Mouse (Mus musculus): ENCODE measurements around the gene Fam171a1. TPM values are rescaled to one million over a fixed set of nuclear protein-coding genes. Genes with fewer than 3 reads are reported as not detected.
"Not testable (repeated sequence)": the region's sequence is repeated elsewhere in the genome, so short reads cannot be mapped to it uniquely, and the experiment has no call there.

Fam171a1 gene
- 41.4 and 44.2 TPM in 2 replicates for polyA plus RNA-seq (2014; fragmentation: Nextera tagmentation; extraction: Ambion mirVana)

GRCm38 (mm10) chr2:3113866-3114265 lies at the start of gene Fam171a1:
Fam171a1 (plus strand) TSS chr2:3114224.
- WGBS, result 87% methylated on average over 4 of the region's 4 CpGs
- no peak for DNase-seq (ENCODE audit: low spot score)

GRCm38 (mm10) chr2:3069140-3069539 lies 44.9 kb upstream of the Fam171a1 start:
- DNase-seq (ENCODE audit: low spot score), result no peak
- WGBS, result 88% methylated on average over 1 of the region's 1 CpGs
- no peaks in the 10 kb centered on the region for H3K4me1 ChIP-seq (replicated peaks; ENCODE audit: control insufficient read depth, insufficient read depth, low read length)
- no peaks in the 10 kb centered on the region for H3K27me3 ChIP-seq (ENCODE audit: control insufficient read depth, insufficient read depth, low read length)
- no peaks in the 10 kb centered on the region; the same call in 1 of the 2 replicates for H3K9me3 ChIP-seq (ENCODE audit: control insufficient read depth, low read length)
- H3K27ac ChIP-seq (ENCODE audit: low read depth, low read length), result no peak overlapping the region
- H3K36me3 ChIP-seq (ENCODE audit: control insufficient read depth, insufficient read depth, low read length), result no peaks in the 10 kb centered on the region
- H3K4me2 ChIP-seq (replicated peaks; ENCODE audit: low read depth, low read length), result no peak overlapping the region
- H3K9ac ChIP-seq (ENCODE audit: low read depth, low read length), result no peak overlapping the region
- ATAC-seq (ENCODE audit: low FRiP score), result no peak
- no peak overlapping the region for H3K4me3 ChIP-seq (ENCODE audit: low read depth, low read length)

More at GRCm38 (mm10) chr2:3113866-3114265, at the start of gene Fam171a1:
- Histone ChIP-seq H3K9ac (ENCODE audit: low read depth, low read length) (no peak within 1 kb of the TSS), H3K4me1 (replicated peaks; ENCODE audit: control insufficient read depth, insufficient read depth, low read length) (no peaks in the 10 kb centered on the region), H3K27me3 (ENCODE audit: control insufficient read depth, insufficient read depth, low read length) (no peaks in the 10 kb centered on the region), H3K36me3 (ENCODE audit: control insufficient read depth, insufficient read depth, low read length) (no peaks in the 10 kb centered on the region), H3K4me3 (ENCODE audit: low read depth, low read length) (no peak within 1 kb of the TSS), H3K9me3 (ENCODE audit: control insufficient read depth, low read length) (no peaks in the 10 kb centered on the region), H3K27ac (ENCODE audit: low read depth, low read length) (no peak within 1 kb of the TSS), H3K4me2 (replicated peaks; ENCODE audit: low read depth, low read length) (no peak within 1 kb of the TSS)
- ATAC-seq (ENCODE audit: low FRiP score), result no peak

- WGBS, result 73% methylated on average over 3 of the region's 3 CpGs
- not testable (repeated sequence) for H3K4me3 ChIP-seq (ENCODE audit: low read depth, low read length); ATAC-seq (ENCODE audit: low FRiP score)
Observed at GRCm38 (mm10) chr2:3088361-3088760, 25.7 kb upstream of the Fam171a1 start.

GRCm38 (mm10) chr2:3089274-3089673 lies 24.8 kb upstream of the Fam171a1 start:
- 20% methylated on average over 1 of the region's 1 CpGs for WGBS
- Histone ChIP-seq H3K4me1 (replicated peaks; ENCODE audit: control insufficient read depth, insufficient read depth, low read length) (no peaks in the 10 kb centered on the region), H3K4me3 (ENCODE audit: low read depth, low read length) (no peak overlapping the region), H3K9ac (ENCODE audit: low read depth, low read length) (no peak overlapping the region), H3K9me3 (ENCODE audit: control insufficient read depth, low read length) (no peaks in the 10 kb centered on the region; the same call in 1 of the 2 replicates), H3K27me3 (ENCODE audit: control insufficient read depth, insufficient read depth, low read length) (no peaks in the 10 kb centered on the region), H3K4me2 (replicated peaks; ENCODE audit: low read depth, low read length) (no peak overlapping the region), H3K27ac (ENCODE audit: low read depth, low read length) (no peak overlapping the region), H3K36me3 (ENCODE audit: control insufficient read depth, insufficient read depth, low read length) (no peaks in the 10 kb centered on the region)
- DNase-seq (ENCODE audit: low spot score) (peak; percentile 8), ATAC-seq (ENCODE audit: low FRiP score) (no peak)

More at GRCm38 (mm10) chr2:3088361-3088760, 25.7 kb upstream of the Fam171a1 start:
- H3K9me3 ChIP-seq (ENCODE audit: control insufficient read depth, low read length); H3K4me2 ChIP-seq (replicated peaks; ENCODE audit: low read depth, low read length); H3K4me1 ChIP-seq (replicated peaks; ENCODE audit: control insufficient read depth, insufficient read depth, low read length); H3K27me3 ChIP-seq (ENCODE audit: control insufficient read depth, insufficient read depth, low read length); H3K36me3 ChIP-seq (ENCODE audit: control insufficient read depth, insufficient read depth, low read length); H3K27ac ChIP-seq (ENCODE audit: low read depth, low read length); DNase-seq (ENCODE audit: low spot score); H3K9ac ChIP-seq (ENCODE audit: low read depth, low read length): not testable (repeated sequence)

- Histone ChIP-seq H3K4me3 (ENCODE audit: low read depth, low read length) (no peak overlapping the region), H3K9ac (ENCODE audit: low read depth, low read length) (no peak overlapping the region), H3K9me3 (ENCODE audit: control insufficient read depth, low read length) (no peaks in the 10 kb centered on the region; the same call in 1 of the 2 replicates), H3K36me3 (ENCODE audit: control insufficient read depth, insufficient read depth, low read length) (no peaks in the 10 kb centered on the region), H3K27me3 (ENCODE audit: control insufficient read depth, insufficient read depth, low read length) (no peaks in the 10 kb centered on the region), H3K4me2 (replicated peaks; ENCODE audit: low read depth, low read length) (no peak overlapping the region), H3K4me1 (replicated peaks; ENCODE audit: control insufficient read depth, insufficient read depth, low read length) (no peaks in the 10 kb centered on the region), H3K27ac (ENCODE audit: low read depth, low read length) (no peak overlapping the region)
- no peak for DNase-seq (ENCODE audit: low spot score)
- WGBS, result 80% methylated on average over 1 of the region's 1 CpGs
- no peak for ATAC-seq (ENCODE audit: low FRiP score)
Observed at GRCm38 (mm10) chr2:3096101-3096500, 17.9 kb upstream of the Fam171a1 start.

- 71% methylated on average over 4 of the region's 4 CpGs for WGBS
Observed at GRCm38 (mm10) chr2:3099971-3100370, 14.1 kb upstream of the Fam171a1 start.

GRCm38 (mm10) chr2:3101292-3101957 lies 12.6 kb upstream of the Fam171a1 start:
- Histone ChIP-seq H3K4me3 (ENCODE audit: low read depth, low read length) (no peak overlapping the region), H3K9me3 (ENCODE audit: control insufficient read depth, low read length) (no peaks in the 10 kb centered on the region), H3K27ac (ENCODE audit: low read depth, low read length) (no peak overlapping the region), H3K4me1 (replicated peaks; ENCODE audit: control insufficient read depth, insufficient read depth, low read length) (no peaks in the 10 kb centered on the region), H3K27me3 (ENCODE audit: control insufficient read depth, insufficient read depth, low read length) (no peaks in the 10 kb centered on the region), H3K36me3 (ENCODE audit: control insufficient read depth, insufficient read depth, low read length) (no peaks in the 10 kb centered on the region), H3K9ac (ENCODE audit: low read depth, low read length) (no peak overlapping the region), H3K4me2 (replicated peaks; ENCODE audit: low read depth, low read length) (no peak overlapping the region)
- no peak for DNase-seq (ENCODE audit: low spot score)
- ATAC-seq (ENCODE audit: low FRiP score), result no peak
- WGBS, result 82% methylated on average over 2 of the region's 2 CpGs

More at GRCm38 (mm10) chr2:3099971-3100370, 14.1 kb upstream of the Fam171a1 start:
- DNase-seq (ENCODE audit: low spot score) (no peak), ATAC-seq (ENCODE audit: low FRiP score) (no peak)
- no peak overlapping the region for H3K4me3 ChIP-seq (ENCODE audit: low read depth, low read length)
- H3K36me3 ChIP-seq (ENCODE audit: control insufficient read depth, insufficient read depth, low read length), result no peaks in the 10 kb centered on the region
- no peaks in the 10 kb centered on the region for H3K4me1 ChIP-seq (replicated peaks; ENCODE audit: control insufficient read depth, insufficient read depth, low read length)
- no peak overlapping the region for H3K27ac ChIP-seq (ENCODE audit: low read depth, low read length)
- H3K9ac ChIP-seq (ENCODE audit: low read depth, low read length), result no peak overlapping the region
- H3K27me3 ChIP-seq (ENCODE audit: control insufficient read depth, insufficient read depth, low read length), result no peaks in the 10 kb centered on the region
- H3K4me2 ChIP-seq (replicated peaks; ENCODE audit: low read depth, low read length), result no peak overlapping the region
- no peaks in the 10 kb centered on the region for H3K9me3 ChIP-seq (ENCODE audit: control insufficient read depth, low read length)

- DNase-seq (ENCODE audit: low spot score) (no peak), ATAC-seq (ENCODE audit: low FRiP score) (no peak)
- Histone ChIP-seq H3K9ac (ENCODE audit: low read depth, low read length) (no peak overlapping the region), H3K4me3 (ENCODE audit: low read depth, low read length) (no peak overlapping the region), H3K36me3 (ENCODE audit: control insufficient read depth, insufficient read depth, low read length) (no peaks in the 10 kb centered on the region), H3K4me1 (replicated peaks; ENCODE audit: control insufficient read depth, insufficient read depth, low read length) (no peaks in the 10 kb centered on the region), H3K4me2 (replicated peaks; ENCODE audit: low read depth, low read length) (no peak overlapping the region), H3K27ac (ENCODE audit: low read depth, low read length) (no peak overlapping the region), H3K9me3 (ENCODE audit: control insufficient read depth, low read length) (no peaks in the 10 kb centered on the region), H3K27me3 (ENCODE audit: control insufficient read depth, insufficient read depth, low read length) (no peaks in the 10 kb centered on the region)
- 67% methylated on average over 3 of the region's 3 CpGs for WGBS
Observed at GRCm38 (mm10) chr2:3102360-3102759, 11.7 kb upstream of the Fam171a1 start.

GRCm38 (mm10) chr2:3107471-3107870 lies 6.6 kb upstream of the Fam171a1 start:
- 80% methylated on average over 4 of the region's 4 CpGs for WGBS
- Histone ChIP-seq H3K9ac (ENCODE audit: low read depth, low read length) (no peak overlapping the region), H3K27ac (ENCODE audit: low read depth, low read length) (no peak overlapping the region), H3K4me3 (ENCODE audit: low read depth, low read length) (no peak overlapping the region), H3K36me3 (ENCODE audit: control insufficient read depth, insufficient read depth, low read length) (no peaks in the 10 kb centered on the region), H3K4me1 (replicated peaks; ENCODE audit: control insufficient read depth, insufficient read depth, low read length) (no peaks in the 10 kb centered on the region), H3K27me3 (ENCODE audit: control insufficient read depth, insufficient read depth, low read length) (no peaks in the 10 kb centered on the region), H3K4me2 (replicated peaks; ENCODE audit: low read depth, low read length) (no peak overlapping the region), H3K9me3 (ENCODE audit: control insufficient read depth, low read length) (no peaks in the 10 kb centered on the region)
- DNase-seq (ENCODE audit: low spot score) (no peak), ATAC-seq (ENCODE audit: low FRiP score) (no peak)

Measured in hindbrain, embryonic 11.5 days (tissue).